Mouse (Mus musculus): ENCODE data around the gene Trim13. TPM values are rescaled to one million over a fixed set of nuclear protein-coding genes. Genes with fewer than 3 reads are reported as not detected.

Gene Trim13
- polyA plus RNA-seq (2012; rRNA removed), result 33.0 and 34.4 TPM in 2 replicates

GRCm38 (mm10) chr14:61597968-61598367 is at the start of gene Trim13:
Gene Trim13 (plus strand): TSS chr14:61598247.

GRCm38 (mm10) chr14:61556289-61557147 is 41.5 kb upstream of the Trim13 start, which contains the start of gene Spryd7:
Gene Spryd7 (minus strand): TSS chr14:61556886.

GRCm38 (mm10) chr14:61607157-61607556 is 9.1 kb downstream of the Trim13 start, which contains the start of gene Kcnrg:
Gene Kcnrg (plus strand): TSS chr14:61607457.

Other genes starting within 250 kb of the Trim13 start
- gene Ebpl, start 237.8 kb upstream of the Trim13 start, polyA plus RNA-seq (2012; rRNA removed), result 4.5 and 4.9 TPM in 2 replicates
- 57.5 and 61.4 TPM in 2 replicates for gene Kpna3, start 158.4 kb upstream of the Trim13 start, polyA plus RNA-seq (2012; rRNA removed)
- gene Spryd7, start 41.4 kb upstream of the Trim13 start, polyA plus RNA-seq (2012; rRNA removed), result 34.5 and 36.2 TPM in 2 replicates
- gene Kcnrg, start 9.2 kb downstream of the Trim13 start, polyA plus RNA-seq (2012; rRNA removed), result 2.4 and 2.6 TPM in 2 replicates